Comparison of ENCODE assay signal across 22 mouse cellular contexts in the genomic region with DNA sequence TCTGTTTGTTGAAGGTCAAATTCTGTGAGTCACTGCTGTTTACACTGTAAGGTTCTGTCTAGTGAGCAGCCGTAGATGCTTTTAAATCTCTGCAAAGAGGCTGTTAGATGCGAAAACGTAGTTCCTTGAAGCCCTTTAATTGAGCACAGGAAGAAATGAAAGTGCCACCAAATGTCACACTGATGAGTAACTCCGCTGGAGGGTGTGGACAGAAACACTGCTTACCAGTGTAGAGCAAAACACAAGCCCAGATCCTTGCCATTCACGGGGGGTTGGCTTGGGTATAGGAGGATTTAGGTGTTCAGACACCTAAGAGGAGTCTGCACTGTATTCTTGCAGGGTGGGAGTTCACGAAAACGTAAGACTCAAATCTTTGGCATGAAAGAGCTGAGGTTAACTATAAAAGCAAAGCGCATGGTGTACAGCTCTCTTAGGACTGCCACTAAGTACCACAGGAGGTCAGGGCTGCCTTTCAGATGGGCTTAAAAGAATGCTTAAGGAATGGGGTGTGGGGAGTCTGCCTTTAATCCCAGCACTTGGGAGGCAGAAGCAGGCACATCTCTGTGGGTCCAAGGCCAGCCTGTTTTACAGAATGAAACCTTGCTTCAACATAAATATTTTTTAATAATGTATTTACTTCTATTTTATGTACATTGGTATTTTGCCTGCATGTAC.
DNase-seq lines count a peak whose midpoint lies in the region; ATAC-seq and TF ChIP-seq lines count a peak whose summit lies in the region.
"Had no signal": no experiment of that assay in that cellular context is flagged by ENCODE, and none has a peak within 500 bp of the region (broad histone marks: within the 10 kb centered on the region; RNA-seq: fewer than 3 reads in every experiment).

No protein-coding gene starts in this region.

- no peak for TF ChIP-seq CTCF in forebrain, postnatal 0 days (IDR thresholded peaks at IDR 0.05; ENCODE audit: low read depth)

- no peak overlapping the region for H3K27ac ChIP-seq in forebrain, postnatal 0 days (ENCODE audit: low read depth, low read length)
- H3K27ac ChIP-seq in forebrain, embryonic 16.5 days (ENCODE audit: low read length): no peak overlapping the region
- H3K27ac ChIP-seq: embryonic facial prominence, embryonic 15.5 days; forebrain, embryonic 10.5 days; heart, embryonic 15.5 days; hindbrain, embryonic 15.5 days had no signal

- H3K36me3 ChIP-seq in forebrain, postnatal 0 days (ENCODE audit: insufficient read depth): peaks cover 4% of the 10 kb centered on the region; the same call in 1 of the 2 replicates
- no peaks in the 10 kb centered on the region; the same call in 1 of the 2 replicates for H3K36me3 ChIP-seq in forebrain, embryonic 16.5 days (ENCODE audit: control insufficient read depth, insufficient read depth)

- no peak overlapping the region for H3K9ac ChIP-seq in forebrain, postnatal 0 days
- no peak overlapping the region for H3K9ac ChIP-seq in forebrain, embryonic 16.5 days (replicated peaks; ENCODE audit: low read depth, low read length)
- H3K9ac ChIP-seq: embryonic facial prominence, embryonic 15.5 days; heart, embryonic 15.5 days; hindbrain, embryonic 15.5 days had no signal

- no peaks in the 10 kb centered on the region for H3K9me3 ChIP-seq in forebrain, postnatal 0 days (ENCODE audit: low read length)
- no peaks in the 10 kb centered on the region for H3K9me3 ChIP-seq in forebrain, embryonic 16.5 days (ENCODE audit: control insufficient read depth, low read length)
- H3K9me3 ChIP-seq: embryonic facial prominence, embryonic 15.5 days; forebrain, embryonic 10.5 days; heart, embryonic 15.5 days; hindbrain, embryonic 15.5 days had no signal

- 91% methylated on average over 8 of the region's 8 CpGs for WGBS in forebrain, postnatal 0 days
- WGBS in forebrain, embryonic 16.5 days: 94% methylated on average over 8 of the region's 8 CpGs

- H3K4me3 ChIP-seq in forebrain, postnatal 0 days (ENCODE audit: low read depth, low read length): no peak overlapping the region
- H3K4me3 ChIP-seq in forebrain, embryonic 16.5 days (replicated peaks; ENCODE audit: low read length): no peak overlapping the region
- H3K4me3 ChIP-seq: embryonic facial prominence, embryonic 15.5 days; erythroblast, embryonic 14.5 days; forebrain, embryonic 10.5 days; heart, embryonic 15.5 days; hindbrain, embryonic 15.5 days had no signal

- no peak overlapping the region for H3K4me2 ChIP-seq in forebrain, postnatal 0 days (ENCODE audit: low read depth)
- H3K4me2 ChIP-seq in forebrain, embryonic 16.5 days (ENCODE audit: low read length): no peak overlapping the region
- H3K4me2 ChIP-seq: embryonic facial prominence, embryonic 15.5 days; heart, embryonic 11.5 days; heart, embryonic 15.5 days; hindbrain, embryonic 15.5 days had no signal

- no peaks in the 10 kb centered on the region for H3K4me1 ChIP-seq in forebrain, postnatal 0 days (ENCODE audit: insufficient read depth)
- no peaks in the 10 kb centered on the region for H3K4me1 ChIP-seq in forebrain, embryonic 16.5 days (replicated peaks; ENCODE audit: control insufficient read depth, insufficient read depth, low read length)
- H3K4me1 ChIP-seq: embryonic facial prominence, embryonic 15.5 days; forebrain, embryonic 10.5 days had no signal

- no peak for DNase-seq in forebrain, postnatal 0 days
- peak; percentile 49 for DNase-seq in CD4-positive, CD25-positive, alpha-beta regulatory T cell, adult 2 months (ENCODE audit: low read depth, low spot score)
- peak; percentile 71 for DNase-seq in ZHBTc4 (ENCODE audit: low read depth, low spot score)
- no peak for DNase-seq in urinary bladder, adult 2 months (ENCODE audit: low spot score)
- DNase-seq in left cerebral cortex, adult 18-20 months (ENCODE audit: low spot score in 2 of 2): no peak
- DNase-seq in cerebellum, postnatal 4 days (ENCODE audit: low spot score in 2 of 2): no peak
- DNase-seq: adrenal gland, postnatal 10 days; cerebellum, adult 18-20 months; cerebellum, postnatal 10 days; embryo, embryonic 11 days; gastrocnemius, postnatal 10 days; heart, adult 18-20 months; kidney, adult 2 months had no signal

- peak; percentile 24; the same call in 1 of the 2 replicates for ATAC-seq in forebrain, postnatal 0 days
- no peak for ATAC-seq in forebrain, embryonic 16.5 days
- peak; percentile 60 for ATAC-seq in inflammation-experienced regulatory T-cells, adult 6 months
- ATAC-seq: forebrain, embryonic 14.5 days had no signal

- no peaks in the 10 kb centered on the region for H3K27me3 ChIP-seq in forebrain, postnatal 0 days (ENCODE audit: insufficient read depth, low read length)
- H3K27me3 ChIP-seq in forebrain, embryonic 16.5 days (replicated peaks; ENCODE audit: control insufficient read depth, insufficient read depth, low read length): no peaks in the 10 kb centered on the region
- H3K27me3 ChIP-seq: embryonic facial prominence, embryonic 15.5 days; heart, embryonic 15.5 days; hindbrain, embryonic 15.5 days had no signal

Comparison
In these comparisons a context has a peak if more than half of its experiments do, and no peak if none do; other contexts are left out.
1. DNase-seq: peak in CD4-positive, CD25-positive, alpha-beta regulatory T cell, adult 2 months (single experiment) and ZHBTc4 (single experiment); none in forebrain, postnatal 0 days (single experiment), urinary bladder, adult 2 months (single experiment), left cerebral cortex, adult 18-20 months (0 of 2) and cerebellum, postnatal 4 days (0 of 2).